Mouse (Mus musculus) lung, postnatal 0 days (tissue): ENCODE measurements around the gene Togaram2. TPM values are rescaled to one million over a fixed set of nuclear protein-coding genes. Genes with fewer than 3 reads are reported as not detected.

ENCODE experiments used
- ATAC-seq: fragments of 200-750 bp; cut with Nextera tagmentation; 2 replicates; pipeline ENCODE4 v1.8.0; 2017; ENCODE audit warnings: moderate library complexity
- DNase-seq: peaks from one replicate; pipeline ENCODE4 v3.0.0-alpha.2; 2016; ENCODE audit warnings: low spot score
- H3K27ac ChIP-seq: fragments of 300-500 bp; sonication (generic); 2 replicates; pipeline ENCODE4 v1.5.1; 2014; ENCODE audit warnings: antibody characterized with exemption, mild to moderate bottlenecking, low read length, mixed read lengths
- H3K27me3 ChIP-seq: fragments of 300-500 bp; sonication (generic); replicated peaks from 2 replicates; pipeline ENCODE4 v1.6.1; 2014; ENCODE audit warnings: low read length, mixed read lengths; ENCODE audit not compliant: insufficient read depth
- H3K36me3 ChIP-seq: fragments of 300-500 bp; sonication (generic); 2 replicates; pipeline ENCODE4 v1.6.1; 2014; ENCODE audit warnings: low read length, mixed read lengths; ENCODE audit not compliant: insufficient read depth
- H3K4me1 ChIP-seq: fragments of 300-500 bp; sonication (generic); 2 replicates; pipeline ENCODE4 v1.6.1; 2014; ENCODE audit warnings: antibody characterized with exemption, low read depth, low read length, mixed read lengths; ENCODE audit not compliant: insufficient read depth
- H3K4me2 ChIP-seq: fragments of 300-500 bp; sonication (generic); replicated peaks from 2 replicates; pipeline ENCODE4 v1.6.1; 2014; ENCODE audit warnings: low read depth, mild to moderate bottlenecking, low read length, moderate library complexity, mixed read lengths
- H3K4me3 ChIP-seq: fragments of 300-500 bp; sonication (generic); 2 replicates; pipeline ENCODE4 v1.5.1; 2014; ENCODE audit warnings: low read depth, low read length
- H3K9ac ChIP-seq: fragments of 300-500 bp; sonication (generic); replicated peaks from 2 replicates; pipeline ENCODE4 v1.6.1; 2014; ENCODE audit warnings: low read depth, mild to moderate bottlenecking
- H3K9me3 ChIP-seq: fragments of 300-500 bp; sonication (generic); 2 replicates; pipeline ENCODE4 v1.6.1; 2016; ENCODE audit warnings: low read length, mixed read lengths
- CTCF ChIP-seq: IDR thresholded peaks from 2 replicates; pipeline ENCODE4 v1.5.1; 2016; ENCODE audit warnings: antibody characterized with exemption, mild to moderate bottlenecking
- EP300 ChIP-seq: IDR thresholded peaks from 2 replicates; pipeline ENCODE4 v1.6.1; 2016; ENCODE audit warnings: antibody characterized with exemption, mild to moderate bottlenecking, control low read depth
- WGBS: fragments of 180-500 bp; shearing (Covaris S2); extraction: QIAGEN DNeasy Blood & Tissue Kit; methylation state at CpG from one replicate; pipeline ENCODE4 v1.1.7; 2014; 5-methylcytosine and 5-hydroxymethylcytosine counted together
- polyA plus RNA-seq: library from polyadenylated mRNA; unstranded; fragments of >200 nt; fragmentation: Nextera tagmentation; extraction: Ambion mirVana; gene quantifications from 2 replicates; pipeline ENCODE4 v1.2.1, GENCODE M21; 2015

Togaram2 gene
- polyA plus RNA-seq, 1 experiment from 2014 or later: 6.3 TPM

- Histone ChIP-seq H3K27ac (no peak overlapping the region), H3K4me2 (no peak overlapping the region), H3K27me3 (no peaks in the 10 kb centered on the region), H3K9ac (no peak overlapping the region), H3K4me3 (no peak overlapping the region), H3K9me3 (no peaks in the 10 kb centered on the region), H3K36me3 (0 out of 2 replicates have a peak, but pooled peaks cover 9% of the 10 kb centered on the region), H3K4me1 (0 out of 2 replicates have a peak, but pooled peaks cover 4% of the 10 kb centered on the region)
- ATAC-seq: no peak
- 89% methylated on average over 10 of the region's 10 CpGs for WGBS
- no peak for DNase-seq
- TF ChIP-seq CTCF: no peak
- no peak for TF ChIP-seq EP300
These were observed 14.4 kb upstream of the Togaram2 start for GRCm38 (mm10) chr17:71658666-71659065.

GRCm38 (mm10) chr17:71660390-71660789 lies 12.7 kb upstream of the Togaram2 start:
- Histone ChIP-seq H3K27me3 (no peaks in the 10 kb centered on the region), H3K4me1 (0 out of 2 replicates have a peak, but pooled peaks cover 4% of the 10 kb centered on the region), H3K36me3 (0 out of 2 replicates have a peak, but pooled peaks cover 9% of the 10 kb centered on the region), H3K9me3 (no peaks in the 10 kb centered on the region), H3K9ac (no peak overlapping the region), H3K4me3 (no peak overlapping the region), H3K27ac (no peak overlapping the region), H3K4me2 (no peak overlapping the region)
- ATAC-seq (no peak), DNase-seq (no peak)
- no peak for TF ChIP-seq EP300
- no peak for TF ChIP-seq CTCF
- 55% methylated on average over 1 of the region's 1 CpGs for WGBS

GRCm38 (mm10) chr17:71662751-71663250 lies 10.3 kb upstream of the Togaram2 start:
- WGBS: 5% methylated on average over 21 of the region's 21 CpGs
- peak; percentile 88 for ATAC-seq
- H3K9ac ChIP-seq: 0 out of 2 replicates have a peak overlapping the region, but pooled peaks have one; percentile 26

GRCm38 (mm10) chr17:71663491-71663890 lies 9.6 kb upstream of the Togaram2 start:
- no peak overlapping the region for H3K27ac ChIP-seq
- no peak for DNase-seq
- 73% methylated on average over 6 of the region's 6 CpGs for WGBS
- H3K9ac ChIP-seq: no peak overlapping the region
- ATAC-seq: no peak
- no peaks in the 10 kb centered on the region for H3K9me3 ChIP-seq
- H3K4me3 ChIP-seq: no peak overlapping the region
- H3K4me2 ChIP-seq: no peak overlapping the region
- TF ChIP-seq EP300 (no peak), CTCF (no peak)
- no peaks in the 10 kb centered on the region for H3K27me3 ChIP-seq
- H3K36me3 ChIP-seq: no peaks in the 10 kb centered on the region
- H3K4me1 ChIP-seq: 0 out of 2 replicates have a peak, but pooled peaks cover 4% of the 10 kb centered on the region

More at GRCm38 (mm10) chr17:71662751-71663250, 10.3 kb upstream of the Togaram2 start:
- TF ChIP-seq CTCF (peak; percentile 82), EP300 (no peak)
- H3K27me3 ChIP-seq: no peaks in the 10 kb centered on the region
- peak; percentile 93 for DNase-seq
- no peak overlapping the region for H3K27ac ChIP-seq
- peak overlapping the region; percentile 28 for H3K4me3 ChIP-seq
- H3K9me3 ChIP-seq: no peaks in the 10 kb centered on the region
- no peaks in the 10 kb centered on the region for H3K36me3 ChIP-seq
- 0 out of 2 replicates have a peak, but pooled peaks cover 4% of the 10 kb centered on the region for H3K4me1 ChIP-seq
- H3K4me2 ChIP-seq: peak overlapping the region; percentile 61

GRCm38 (mm10) chr17:71664172-71664571 lies 8.9 kb upstream of the Togaram2 start:
- H3K9me3 ChIP-seq: no peaks in the 10 kb centered on the region
- no peak overlapping the region for H3K4me3 ChIP-seq
- TF ChIP-seq EP300 (no peak), CTCF (no peak)
- DNase-seq (no peak), ATAC-seq (no peak)
- 0 out of 2 replicates have a peak, but pooled peaks cover 4% of the 10 kb centered on the region for H3K4me1 ChIP-seq
- 53% methylated on average over 1 of the region's 1 CpGs for WGBS
- no peaks in the 10 kb centered on the region for H3K27me3 ChIP-seq
- no peak overlapping the region for H3K27ac ChIP-seq
- no peak overlapping the region for H3K9ac ChIP-seq
- no peak overlapping the region for H3K4me2 ChIP-seq
- H3K36me3 ChIP-seq: no peaks in the 10 kb centered on the region

DNA sequence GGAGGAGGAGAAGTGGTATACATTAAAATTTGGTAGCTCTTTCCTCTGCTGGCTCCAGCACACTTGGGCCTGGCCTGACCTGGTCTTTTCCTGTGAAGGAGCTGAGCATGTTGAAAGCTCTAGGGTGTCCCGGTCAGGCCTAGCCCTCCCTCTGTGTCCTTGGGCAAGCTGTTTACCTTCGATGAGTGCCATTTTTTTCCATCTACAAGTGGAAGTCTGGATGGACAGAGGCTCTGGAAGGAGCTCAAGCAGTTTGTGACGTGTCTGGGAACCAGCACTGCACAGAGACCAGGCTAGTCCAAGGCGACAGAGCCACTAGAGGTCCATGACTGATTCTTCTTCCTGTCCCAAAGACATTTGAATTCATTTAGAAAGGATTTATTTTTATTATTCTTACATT lies 7.9 kb upstream of the Togaram2 start:
- peak; percentile 59 for DNase-seq
- no peak for TF ChIP-seq EP300
- TF ChIP-seq CTCF: no peak
- Histone ChIP-seq H3K27me3 (no peaks in the 10 kb centered on the region), H3K9me3 (no peaks in the 10 kb centered on the region), H3K4me2 (no peak overlapping the region), H3K27ac (no peak overlapping the region), H3K36me3 (no peaks in the 10 kb centered on the region), H3K9ac (no peak overlapping the region), H3K4me1 (0 out of 2 replicates have a peak, but pooled peaks cover 4% of the 10 kb centered on the region), H3K4me3 (no peak overlapping the region)
- 61% methylated on average over 4 of the region's 4 CpGs for WGBS
- ATAC-seq: peak; percentile 52
